Mouse (Mus musculus) ES-Bruce4 (cell line): ENCODE measurements around the gene Olfr661. TPM values are rescaled to one million over a fixed set of nuclear protein-coding genes. Genes with fewer than 3 reads are reported as not detected.

ENCODE experiments used
- H3K27ac ChIP-seq: 2 replicates; pipeline ENCODE4 v1.5.1; 2012; ENCODE audit warnings: low read length, inconsistent platforms; ENCODE audit not compliant: insufficient read depth
- H3K27me3 ChIP-seq: 2 replicates; pipeline ENCODE4 v1.6.1; 2012; ENCODE audit warnings: mild to moderate bottlenecking, low read length, inconsistent platforms; ENCODE audit not compliant: control insufficient read depth, poor library complexity, insufficient read depth, severe bottlenecking
- H3K36me3 ChIP-seq: 2 replicates; pipeline ENCODE4 v1.6.1; 2012; ENCODE audit warnings: inconsistent platforms, mild to moderate bottlenecking, low read length, moderate library complexity; ENCODE audit not compliant: control insufficient read depth, poor library complexity, insufficient read depth, severe bottlenecking
- H3K4me1 ChIP-seq: one replicate; pipeline ENCODE4 v1.8.1; 2011; ENCODE audit warnings: low read length; ENCODE audit not compliant: control insufficient read depth, insufficient read depth
- H3K4me3 ChIP-seq: 2 replicates; pipeline ENCODE4 v1.5.1; 2011; ENCODE audit warnings: low read depth, mild to moderate bottlenecking, low read length
- H3K9ac ChIP-seq: 2 replicates; pipeline ENCODE4 v1.6.1; 2012; ENCODE audit warnings: low read depth, mild to moderate bottlenecking, inconsistent platforms; ENCODE audit not compliant: poor library complexity, severe bottlenecking
- H3K9me3 ChIP-seq: replicated peaks from 2 replicates; pipeline ENCODE4 v1.6.1; 2012; ENCODE audit warnings: mild to moderate bottlenecking, low read length, inconsistent platforms; ENCODE audit not compliant: control insufficient read depth, poor library complexity, insufficient read depth, severe bottlenecking
- CTCF ChIP-seq: IDR thresholded peaks from one replicate; pipeline ENCODE4 v1.8.1; 2011; ENCODE audit warnings: low read depth, low read length
- EP300 ChIP-seq: IDR thresholded peaks from 2 replicates; pipeline ENCODE4 v1.6.1; 2011; ENCODE audit warnings: low read depth, low read length; ENCODE audit not compliant: insufficient read depth
- POLR2A ChIP-seq: IDR thresholded peaks from one replicate; pipeline ENCODE4 v1.8.1; 2011; ENCODE audit warnings: low read length; ENCODE audit not compliant: insufficient read depth
- polyA plus RNA-seq: library from polyadenylated mRNA; stranded (reverse); fragments of >200 nt; gene quantifications from 2 replicates; pipeline ENCODE4 v1.2.4, GENCODE M21; 2011; ENCODE audit warnings: low read depth; ENCODE audit not compliant: missing spikeins, insufficient read depth, insufficient read length

Gene Olfr661
- polyA plus RNA-seq: not detected in 2 replicates

DNA sequence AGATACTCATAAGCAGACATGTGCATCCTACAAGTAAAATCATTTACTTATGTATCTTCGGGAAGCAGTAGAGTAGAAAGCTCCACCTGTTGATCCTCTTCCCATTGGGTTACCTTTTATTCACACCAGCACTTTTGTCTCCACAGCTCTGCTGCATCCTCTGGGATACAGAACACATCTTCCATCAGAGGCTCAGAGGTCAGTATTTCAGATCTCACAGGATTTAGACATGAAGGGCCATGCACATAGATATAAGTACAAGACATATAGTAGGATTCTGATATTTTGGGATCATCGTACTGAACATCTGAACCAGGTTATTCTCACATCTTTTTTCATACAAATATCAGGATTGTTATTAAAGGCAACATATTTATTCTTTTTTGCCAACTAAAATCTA lies at the start of gene Olfr661:
TSS of gene Olfr661 (plus strand) at position 301 of the 400 bp plus-strand sequence.
- H3K4me1 ChIP-seq: no peaks in the 10 kb centered on the region
- no peaks in the 10 kb centered on the region for H3K27me3 ChIP-seq
- H3K4me3 ChIP-seq: no peak within 1 kb of the TSS
- H3K9ac ChIP-seq: no peak within 1 kb of the TSS
- no peak for TF ChIP-seq EP300
- TF ChIP-seq POLR2A: no peak
- TF ChIP-seq CTCF: no peak
- H3K9me3 ChIP-seq: no peaks in the 10 kb centered on the region
- H3K27ac ChIP-seq: no peak within 1 kb of the TSS
- H3K36me3 ChIP-seq: no peaks in the 10 kb centered on the region

DNA sequence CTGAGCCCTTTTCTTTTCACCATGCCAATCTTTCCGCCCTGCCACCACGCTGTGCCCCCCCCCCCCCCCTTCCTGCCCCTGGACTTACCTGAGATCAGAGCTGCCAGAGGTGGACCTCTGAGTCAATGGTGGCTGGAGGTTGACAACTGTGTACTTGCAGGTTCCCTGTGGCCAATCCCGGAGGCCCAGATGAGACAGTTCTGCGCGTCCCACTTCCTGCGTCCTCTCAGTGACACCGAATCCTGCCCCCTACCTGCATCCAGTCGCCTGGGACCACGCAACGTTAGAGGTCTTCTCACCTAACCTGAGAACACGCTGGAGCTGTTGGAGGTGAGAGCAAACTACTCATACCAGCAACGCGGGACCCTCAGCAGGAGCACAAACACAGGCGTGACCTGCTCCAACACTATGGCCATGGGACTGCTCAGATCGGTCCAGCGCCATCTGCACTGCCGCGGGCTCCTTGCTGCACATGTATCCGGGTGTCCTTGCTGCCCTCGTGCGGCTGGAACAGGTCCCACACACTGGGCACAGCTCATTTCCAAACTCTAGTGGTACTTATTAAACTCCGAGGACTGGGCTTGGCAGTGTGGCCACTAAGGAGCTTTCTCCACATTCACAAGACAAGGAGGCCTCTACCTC lies 39.3 kb upstream of the Olfr661 start, which contains the start of gene Olfr658:
TSS of gene Olfr658 (minus strand) at position 465 of the 642 bp plus-strand sequence.
- Histone ChIP-seq H3K27me3 (no peaks in the 10 kb centered on the region), H3K27ac (no peak within 1 kb of the TSS), H3K9me3 (no peaks in the 10 kb centered on the region), H3K4me3 (peak within 1 kb of the TSS; percentile 53), H3K4me1 (no peaks in the 10 kb centered on the region), H3K36me3 (no peaks in the 10 kb centered on the region), H3K9ac (no peak within 1 kb of the TSS)
- TF ChIP-seq POLR2A (no peak), CTCF (peak; percentile 68)

DNA sequence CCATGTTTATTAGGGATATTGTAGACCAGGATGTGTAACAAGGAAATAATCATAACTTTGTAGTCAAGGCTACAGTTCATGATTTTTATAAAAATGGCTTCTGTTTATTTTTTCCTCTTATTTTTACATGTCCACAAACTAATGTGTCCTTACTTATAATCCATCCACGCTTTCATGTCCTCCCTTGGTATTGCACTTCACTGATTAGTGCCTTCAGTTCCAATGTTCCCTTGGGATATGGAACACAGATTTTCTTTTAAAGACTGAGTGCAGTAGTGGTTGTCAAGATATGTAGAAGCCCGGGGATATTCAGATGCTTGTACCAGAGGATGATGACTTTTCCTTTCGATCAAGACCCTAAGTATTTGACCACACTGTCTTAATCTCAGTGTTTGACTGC lies 19.8 kb upstream of the Olfr661 start, which contains the start of gene Olfr659:
TSS of gene Olfr659 (plus strand) at position 301 of the 400 bp plus-strand sequence.
- Histone ChIP-seq H3K27ac (no peak within 1 kb of the TSS), H3K4me1 (no peaks in the 10 kb centered on the region), H3K27me3 (no peaks in the 10 kb centered on the region; the same call in 1 of the 2 replicates), H3K36me3 (no peaks in the 10 kb centered on the region), H3K4me3 (no peak within 1 kb of the TSS), H3K9ac (no peak within 1 kb of the TSS), H3K9me3 (no peaks in the 10 kb centered on the region)
- TF ChIP-seq EP300: no peak
- no peak for TF ChIP-seq CTCF
- TF ChIP-seq POLR2A: no peak

Other genes starting within 250 kb of the Olfr661 start
- gene Trim30a, start 221.3 kb upstream of the Olfr661 start, polyA plus RNA-seq: 1.3 and 1.4 TPM in 2 replicates
- 0.58 and 0.60 TPM in 2 replicates for gene Trim30d, start 178.7 kb upstream of the Olfr661 start, polyA plus RNA-seq
- not detected in 2 replicates for gene Olfr651, start 136.4 kb upstream of the Olfr661 start, polyA plus RNA-seq
- not detected in 2 replicates for gene Olfr652, start 125.6 kb upstream of the Olfr661 start, polyA plus RNA-seq
- not detected in 2 replicates for gene Olfr653, start 109.2 kb upstream of the Olfr661 start, polyA plus RNA-seq
- not detected in 2 replicates for gene Olfr654, start 99.5 kb upstream of the Olfr661 start, polyA plus RNA-seq
- gene Olfr655, start 84.7 kb upstream of the Olfr661 start, polyA plus RNA-seq: not detected in 2 replicates
- gene Olfr656, start 72.5 kb upstream of the Olfr661 start, polyA plus RNA-seq: not detected in 2 replicates
- not detected in 2 replicates for gene Olfr657, start 61.7 kb upstream of the Olfr661 start, polyA plus RNA-seq
- gene Olfr658, start 39.2 kb upstream of the Olfr661 start, polyA plus RNA-seq: not detected in 2 replicates
- gene Olfr659, start 19.7 kb upstream of the Olfr661 start, polyA plus RNA-seq: not detected in 2 replicates
- gene Usp17le, start 91.0 kb downstream of the Olfr661 start, polyA plus RNA-seq: not detected in 2 replicates
- gene Usp17lb, start 156.1 kb downstream of the Olfr661 start, polyA plus RNA-seq: not detected in 2 replicates
- gene Usp17la, start 170.5 kb downstream of the Olfr661 start, polyA plus RNA-seq: 0.29 TPM in 1 of 2 replicates, not detected in the other
- gene Olfr665, start 191.5 kb downstream of the Olfr661 start, polyA plus RNA-seq: not detected in 2 replicates
- gene Olfr666, start 209.5 kb downstream of the Olfr661 start, polyA plus RNA-seq: not detected in 2 replicates
- not detected in 2 replicates for gene Olfr667, start 235.0 kb downstream of the Olfr661 start, polyA plus RNA-seq
- gene Olfr668, start 241.6 kb downstream of the Olfr661 start, polyA plus RNA-seq: not detected in 2 replicates
- not detected in 2 replicates for gene Olfr669, start 247.7 kb downstream of the Olfr661 start, polyA plus RNA-seq